33 mouse cellular contexts compared by ENCODE assay signal in the genomic region with DNA sequence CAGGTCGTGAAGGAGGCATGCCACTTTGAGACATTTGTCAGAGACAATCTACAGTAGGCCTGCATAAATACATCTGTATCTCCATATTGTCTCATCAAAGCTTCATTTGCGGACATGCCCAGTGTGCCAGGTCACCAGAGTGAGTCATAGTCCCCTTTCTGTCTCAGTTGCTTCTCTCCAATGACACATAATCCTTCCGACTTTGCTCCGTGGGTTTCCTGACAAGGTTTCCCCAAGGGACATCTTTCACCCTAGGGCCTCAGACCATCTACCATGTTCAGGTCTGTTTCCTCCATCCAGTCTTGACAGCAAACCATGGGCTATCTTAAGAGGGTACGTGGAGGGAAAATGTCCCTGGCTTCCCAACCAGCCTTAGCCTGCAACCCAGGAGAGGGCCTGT. TPM values are rescaled to one million over a fixed set of nuclear protein-coding genes. Genes with fewer than 3 reads are reported as not detected.
A peak's percentile ranks its signal among the peaks of the same experiment; 100 is the strongest.
DNase-seq lines count a peak whose midpoint lies in the region; ATAC-seq and TF ChIP-seq lines count a peak whose summit lies in the region.
"Had no signal": no experiment of that assay in that cellular context is flagged by ENCODE, and none has a peak within 500 bp of the region (broad histone marks: within the 10 kb centered on the region; RNA-seq: fewer than 3 reads in every experiment).

No protein-coding gene starts in this region.

- H3K4me2 ChIP-seq in CH12.LX (ENCODE audit: insufficient read depth, low read depth, poor library complexity, severe bottlenecking): peak overlapping the region; percentile 59
- H3K4me2 ChIP-seq in midbrain, embryonic 13.5 days (replicated peaks): no peak overlapping the region
- H3K4me2 ChIP-seq: embryonic facial prominence, embryonic 13.5 days; embryonic facial prominence, embryonic 15.5 days; forebrain, embryonic 12.5 days had no signal

- WGBS in midbrain, embryonic 13.5 days: 91% methylated on average over 5 of the region's 5 CpGs

- TF ChIP-seq CTCF in CH12.LX (conservative IDR thresholded peaks at IDR 0.05 in 1 of 2, IDR thresholded peaks at IDR 0.05 in 1 of 2; ENCODE audit: low read depth in 2 of 2, low read length in 2 of 2): no peak

- peaks cover 0 to 10% of the 10 kb centered on the region in 2 experiments for H3K36me3 ChIP-seq in CH12.LX (replicated peaks in 1 of 2; ENCODE audit: control insufficient read depth in 1 of 2, insufficient read depth in 1 of 2, low read length in 1 of 2)
- no peaks in the 10 kb centered on the region for H3K36me3 ChIP-seq in midbrain, embryonic 13.5 days
- H3K36me3 ChIP-seq: embryonic facial prominence, embryonic 13.5 days; embryonic facial prominence, embryonic 15.5 days; forebrain, embryonic 10.5 days; forebrain, embryonic 12.5 days had no signal

- TF ChIP-seq EP300 in CH12.LX (IDR thresholded peaks at IDR 0.05; ENCODE audit: low read length): peak; percentile 70

- no peak for TF ChIP-seq RAD21 in CH12.LX (IDR thresholded peaks at IDR 0.05; ENCODE audit: low read depth, low read length)

- no peak for TF ChIP-seq POLR2A in CH12.LX (IDR thresholded peaks at IDR 0.05; ENCODE audit: low read depth, low read length)

- H3K9ac ChIP-seq in CH12.LX (ENCODE audit: insufficient read depth, low read depth): peak overlapping the region; percentile 52
- no peak overlapping the region for H3K9ac ChIP-seq in midbrain, embryonic 13.5 days (replicated peaks)
- H3K9ac ChIP-seq: embryonic facial prominence, embryonic 13.5 days; embryonic facial prominence, embryonic 15.5 days; forebrain, embryonic 12.5 days had no signal

- DNase-seq in layer of hippocampus, postnatal 10 days (ENCODE audit: low spot score in 2 of 2): peak; percentile 1 to 7
- DNase-seq in layer of hippocampus, postnatal 25 days (ENCODE audit: extremely low spot score in 1 of 2, low spot score in 1 of 2): no peak
- peak; percentile 7 to 48 for DNase-seq in spleen, postnatal 4 days (ENCODE audit: low spot score in 2 of 2)
- DNase-seq in spleen, postnatal 14 days (ENCODE audit: low spot score in 2 of 2): no peak
- DNase-seq in 416B (ENCODE audit: low read depth) (peak; percentile 53), CH12.LX (ENCODE audit: extremely low read depth) (peak; percentile 62)
- no peak for DNase-seq in kidney, adult 8-10 months
- DNase-seq: adrenal gland, adult 2 months; adrenal gland, postnatal 10 days; adrenal gland, postnatal 25 days; B cell, adult 2 months; cerebellum, adult 11 months; cerebellum, adult 18-20 months; cerebellum, adult 8-10 months; cerebellum, adult 9-11 months; cerebellum, postnatal 14 days; cerebellum, postnatal 36 days; embryo, embryonic 11 days had no signal

- peak overlapping the region; percentile 57 to 67 (median 66) for H3K4me3 ChIP-seq in CH12.LX (replicated peaks in 1 of 3; ENCODE audit: low read depth in 2 of 3, low read length in 2 of 3, poor library complexity in 1 of 3)
- H3K4me3 ChIP-seq in midbrain, embryonic 13.5 days (replicated peaks): no peak overlapping the region
- H3K4me3 ChIP-seq: embryonic facial prominence, embryonic 13.5 days; embryonic facial prominence, embryonic 15.5 days; erythroblast, embryonic 14.5 days; forebrain, embryonic 10.5 days; forebrain, embryonic 12.5 days had no signal

- H3K4me1 ChIP-seq in CH12.LX (ENCODE audit: control insufficient read depth in 1 of 2, insufficient read depth in 2 of 2): peaks cover 26 to 82% of the 10 kb centered on the region in 2 experiments
- H3K4me1 ChIP-seq in midbrain, embryonic 13.5 days (replicated peaks): no peaks in the 10 kb centered on the region
- H3K4me1 ChIP-seq: embryonic facial prominence, embryonic 15.5 days; forebrain, embryonic 10.5 days; forebrain, embryonic 12.5 days had no signal

- ATAC-seq in midbrain, embryonic 13.5 days: no peak
- ATAC-seq: CD4-positive, CD25-positive, alpha-beta regulatory T cell, adult 4 months; forebrain, embryonic 14.5 days; forebrain, embryonic 16.5 days had no signal

- dilution Hi-C loops in CH12.LX (cut with MboI; ENCODE audit: extremely low pct_ligation_motif_present, extremely low pct_unique_long_range_greater_than_20kb, low sequenced_read_pairs): no loop called here

- in situ Hi-C loops in CH12.LX (cut with MboI; ENCODE audit: low pct_ligation_motif_present, low pct_unique_long_range_greater_than_20kb, low sequenced_read_pairs): no loop called here

- no peaks in the 10 kb centered on the region for H3K27me3 ChIP-seq in CH12.LX (replicated peaks)
- H3K27me3 ChIP-seq in midbrain, embryonic 13.5 days: no peaks in the 10 kb centered on the region
- H3K27me3 ChIP-seq: embryonic facial prominence, embryonic 13.5 days; embryonic facial prominence, embryonic 15.5 days; forebrain, embryonic 12.5 days had no signal

- H3K9me3 ChIP-seq in CH12.LX (replicated peaks; ENCODE audit: low read length): no peaks in the 10 kb centered on the region
- no peaks in the 10 kb centered on the region for H3K9me3 ChIP-seq in midbrain, embryonic 13.5 days
- H3K9me3 ChIP-seq: embryonic facial prominence, embryonic 13.5 days; embryonic facial prominence, embryonic 15.5 days; forebrain, embryonic 10.5 days; forebrain, embryonic 12.5 days had no signal

- H3K79me2 ChIP-seq in CH12.LX (replicated peaks; ENCODE audit: control insufficient read depth, extremely low read depth, insufficient read depth, poor library complexity, severe bottlenecking): peaks cover 13% of the 10 kb centered on the region

- peak overlapping the region; percentile 36 for H3K27ac ChIP-seq in CH12.LX (ENCODE audit: insufficient read depth, low read depth)
- no peak overlapping the region for H3K27ac ChIP-seq in midbrain, embryonic 13.5 days
- H3K27ac ChIP-seq: embryonic facial prominence, embryonic 13.5 days; embryonic facial prominence, embryonic 15.5 days; forebrain, embryonic 10.5 days; forebrain, embryonic 12.5 days had no signal

TF ChIP-seq in CH12.LX, 34 proteins besides CTCF, POLR2A, EP300 and RAD21 (continues in another document):
- TF ChIP-seq MAX (IDR thresholded peaks at IDR 0.05; ENCODE audit: low read length) (peak; percentile 33; the same call in 1 of the 2 replicates), JUN (IDR thresholded peaks at IDR 0.05; ENCODE audit: insufficient read depth, low read depth, low read length) (peak; percentile 62; the same call in 1 of the 2 replicates), HCFC1 (IDR thresholded peaks at IDR 0.05; ENCODE audit: low read depth, low read length) (no peak), NRF1 (IDR thresholded peaks at IDR 0.05; ENCODE audit: low read depth, low read length) (peak; percentile 51), NELFE (IDR thresholded peaks at IDR 0.05; ENCODE audit: low read depth, low read length) (no peak), IRF4 (IDR thresholded peaks at IDR 0.05; ENCODE audit: low read depth, low read length) (peak; percentile 66; the same call in 1 of the 2 replicates), TBP (conservative IDR thresholded peaks at IDR 0.05; ENCODE audit: low read depth, low read length) (no peak), TCF12 (IDR thresholded peaks at IDR 0.05; ENCODE audit: low read depth, low read length) (peak; percentile 64), MAFK (IDR thresholded peaks at IDR 0.05; ENCODE audit: insufficient replicate concordance, low read length) (no peak), MXI1 (IDR thresholded peaks at IDR 0.05; ENCODE audit: low read depth, low read length) (0 out of 2 replicates have a peak, but pooled peaks have one; percentile 26), MYC (IDR thresholded peaks at IDR 0.05; ENCODE audit: low read depth, low read length) (no peak), E2F4 (IDR thresholded peaks at IDR 0.05; ENCODE audit: insufficient replicate concordance, low read depth, low read length) (no peak), BHLHE40 (IDR thresholded peaks at IDR 0.05; ENCODE audit: low read depth, low read length) (peak; percentile 68), JUND (conservative IDR thresholded peaks at IDR 0.05; ENCODE audit: low read depth, low read length) (peak; percentile 61; the same call in 1 of the 2 replicates), ELF1 (IDR thresholded peaks at IDR 0.05; ENCODE audit: low read depth, low read length) (no peak), SMC3 (IDR thresholded peaks at IDR 0.05; ENCODE audit: low read depth, low read length) (no peak), ZNF384 (IDR thresholded peaks at IDR 0.05; ENCODE audit: low read depth, low read length) (peak; percentile 3; the same call in 1 of the 2 replicates), POLR2AphosphoS2 (IDR thresholded peaks at IDR 0.05; ENCODE audit: low read depth, low read length) (no peak), UBTF (IDR thresholded peaks at IDR 0.05; ENCODE audit: low read depth, low read length) (no peak), SIN3A (IDR thresholded peaks at IDR 0.05; ENCODE audit: low read length) (peak; percentile 56; the same call in 1 of the 2 replicates), ETS1 (conservative IDR thresholded peaks at IDR 0.05; ENCODE audit: low read depth, low read length) (peak; percentile 69), RCOR1 (conservative IDR thresholded peaks at IDR 0.05; ENCODE audit: low read depth, low read length) (no peak), ZC3H11A (IDR thresholded peaks at IDR 0.05; ENCODE audit: low read depth, low read length) (no peak), USF1 (IDR thresholded peaks at IDR 0.05; ENCODE audit: low read depth, low read length) (no peak), ZMIZ1 (IDR thresholded peaks at IDR 0.05; ENCODE audit: low read depth, low read length) (no peak), PAX5 (IDR thresholded peaks at IDR 0.05; ENCODE audit: low read length) (no peak), GABPA (IDR thresholded peaks at IDR 0.05; ENCODE audit: insufficient replicate concordance, low read depth, low read length) (no peak), CHD2 (IDR thresholded peaks at IDR 0.05; ENCODE audit: low read length) (peak; percentile 32; the same call in 1 of the 2 replicates), ZKSCAN1 (IDR thresholded peaks at IDR 0.05; ENCODE audit: borderline replicate concordance, low read depth, low read length) (no peak)

RNA-seq across cellular contexts. Expression of a gene that starts 1.2 kb away (rescaled TPM):
- under 1 TPM; 0.18 to 0.30 TPM for total RNA-seq in layer of hippocampus, postnatal 10 days (2021)
- under 1 TPM; 0.17 to 0.31 TPM for total RNA-seq in layer of hippocampus, postnatal 25 days (2021)
- total RNA-seq in CH12.LX (2012; rRNA removed) (26.4 and 40.3 TPM in 2 replicates), CH12.LX (2014; rRNA removed) (26.5 and 30.1 TPM in 2 replicates)
- 35.1 and 36.7 TPM in 2 replicates for polyA plus RNA-seq in CH12.LX (2012; ENCODE audit: insufficient read length, low read depth)
- polyA plus RNA-seq in midbrain, embryonic 13.5 days (2015; fragmentation: Nextera tagmentation; extraction: Ambion mirVana): not detected in 2 replicates
- total RNA-seq: adrenal gland, postnatal 25 days; adrenal gland, postnatal 4 days; common myeloid progenitor, adult 5-6 weeks; MEL had no signal
- polyA plus RNA-seq: brain, embryonic 14.5 days; embryonic facial prominence, embryonic 11.5 days; embryonic facial prominence, embryonic 13.5 days; erythroblast, embryonic 14.5 days; forebrain, embryonic 14.5 days; forebrain, embryonic 16.5 days had no signal

RNA-seq across cellular contexts. Expression of a gene that starts 30.9 kb away (rescaled TPM):
- total RNA-seq in layer of hippocampus, postnatal 10 days (2021): 10 to 100 TPM; 13.2 to 14.0 TPM
- total RNA-seq in layer of hippocampus, postnatal 25 days (2021): 10 to 100 TPM; 15.3 to 17.6 TPM
- total RNA-seq in CH12.LX (2012; rRNA removed) (not detected in 2 replicates), CH12.LX (2014; rRNA removed) (not detected in 2 replicates)
- not detected in 2 replicates for polyA plus RNA-seq in CH12.LX (2012; ENCODE audit: insufficient read length, low read depth)
- not detected in 2 replicates for polyA plus RNA-seq in midbrain, embryonic 13.5 days (2015; fragmentation: Nextera tagmentation; extraction: Ambion mirVana)
- total RNA-seq: adrenal gland, adult 2 months; adrenal gland, postnatal 10 days; adrenal gland, postnatal 25 days; adrenal gland, postnatal 4 days; common myeloid progenitor, adult 5-6 weeks; ES-E14; MEL had no signal
- polyA plus RNA-seq: adrenal gland, adult 2 months; brain, embryonic 14.5 days; CD4-positive, CD25-positive, alpha-beta regulatory T cell, adult 4 months; embryonic facial prominence, embryonic 11.5 days; embryonic facial prominence, embryonic 13.5 days; embryonic facial prominence, embryonic 15.5 days; erythroblast, embryonic 14.5 days; forebrain, embryonic 10.5 days; forebrain, embryonic 12.5 days; forebrain, embryonic 14.5 days; forebrain, embryonic 16.5 days had no signal

Comparison
In these comparisons a context has a peak if more than half of its experiments do, and no peak if none do; other contexts are left out.
1. DNase-seq: peak in layer of hippocampus, postnatal 10 days (2 of 2), spleen, postnatal 4 days (2 of 2), 416B (single experiment) and CH12.LX (single experiment); none in layer of hippocampus, postnatal 25 days (0 of 2), spleen, postnatal 14 days (0 of 2) and kidney, adult 8-10 months (0 of 2).
2. RNA of a gene that starts 1.2 kb away (total RNA-seq): 26.4 to 40.3 TPM in CH12.LX; 0.17 to 0.31 TPM in layer of hippocampus, postnatal 25 days and 0.18 to 0.30 TPM in layer of hippocampus, postnatal 10 days; every median in the first group is over 10 times any median in the second.
3. RNA of a gene that starts 30.9 kb away (total RNA-seq): 15.3 to 17.6 TPM in layer of hippocampus, postnatal 25 days and 13.2 to 14.0 TPM in layer of hippocampus, postnatal 10 days; not detected in CH12.LX; every median in the first group is over 10 times any median in the second.